Mouse (Mus musculus) mammary gland, adult 2 months (tissue): ENCODE measurements around the gene Ywhab. TPM values are rescaled to one million over a fixed set of nuclear protein-coding genes. Genes with fewer than 3 reads are reported as not detected.

ENCODE experiments used
- polyA plus RNA-seq: library from polyadenylated mRNA; depleted of rRNA; stranded (reverse); fragments of >200 nt; gene quantifications from 2 replicates; pipeline ENCODE4 v1.2.3, GENCODE M21; 2012; ENCODE audit warnings: low replicate concordance; rRNA removed

Ywhab gene
- 54.2 and 98.4 TPM in 2 replicates for polyA plus RNA-seq

DNA sequence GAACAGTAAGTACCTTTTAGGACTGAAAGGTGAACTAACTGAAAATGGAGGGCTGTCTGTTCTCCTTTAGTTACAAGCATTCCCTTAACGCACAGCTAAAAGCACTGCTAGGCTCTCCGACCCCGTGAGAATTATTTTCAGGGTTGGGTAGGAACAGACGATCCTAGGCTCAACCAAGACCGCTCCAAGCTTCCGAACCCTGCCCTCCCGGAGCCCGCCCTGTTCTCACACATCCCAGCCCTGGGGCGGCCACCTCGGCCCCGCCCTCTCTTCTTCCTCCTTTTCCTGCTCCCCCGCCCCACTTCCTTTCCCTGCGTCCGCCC, at the start of gene Ywhab:
Gene Ywhab, plus strand, starts transcription at position 307 of the 323 bp plus-strand sequence.

GRCm38 (mm10) chr2:164025150-164025549, 30.4 kb downstream of the Ywhab start, which contains the start of gene Pabpc1l:
Gene Pabpc1l (plus strand): TSS chr2:164025450.

Other genes starting within 250 kb of the Ywhab start
- 2.2 and 2.7 TPM in 2 replicates for gene Ada, start 244.7 kb upstream of the Ywhab start, polyA plus RNA-seq
- 16.1 and 19.6 TPM in 2 replicates for gene Ccn5, start 174.1 kb upstream of the Ywhab start, polyA plus RNA-seq
- gene Kcnk15, start 141.3 kb upstream of the Ywhab start, polyA plus RNA-seq = not detected in 2 replicates
- gene Rims4, start 76.3 kb upstream of the Ywhab start, polyA plus RNA-seq = 1.2 and 1.9 TPM in 2 replicates
- gene Pabpc1l, start 30.5 kb downstream of the Ywhab start, polyA plus RNA-seq = 1.6 and 1.7 TPM in 2 replicates
- 21.8 and 26.0 TPM in 2 replicates for gene Stk4, start 75.4 kb downstream of the Ywhab start, polyA plus RNA-seq
- gene Tomm34, start 76.2 kb downstream of the Ywhab start, polyA plus RNA-seq = 58.9 and 67.9 TPM in 2 replicates
- 0.20 and 0.43 TPM in 2 replicates for gene Kcns1, start 176.2 kb downstream of the Ywhab start, polyA plus RNA-seq
- gene Wfdc5, start 187.8 kb downstream of the Ywhab start, polyA plus RNA-seq = 1.0 TPM in 1 of 2 replicates, not detected in the other
- 0.50 TPM in 1 of 2 replicates, not detected in the other for gene Wfdc12, start 195.6 kb downstream of the Ywhab start, polyA plus RNA-seq
- not detected in 2 replicates for gene Wfdc15a, start 205.2 kb downstream of the Ywhab start, polyA plus RNA-seq
- not detected in 2 replicates for gene Wfdc15b, start 226.7 kb downstream of the Ywhab start, polyA plus RNA-seq
- not detected in 2 replicates for gene Svs2, start 243.5 kb downstream of the Ywhab start, polyA plus RNA-seq